Mouse (Mus musculus) cerebellum, adult 2 months (tissue): ENCODE measurements at regions not wholly inside any gene's neighbourhood (a gene's known extent, or its start where the extent isn't known, plus 50 kb on each side); places are given as distances from the start of the nearest gene placed in this dataset.

ENCODE experiments used
- CTCF ChIP-seq: fragments of 200-500 bp; IDR thresholded peaks from 2 replicates; pipeline ENCODE4 v1.5.1; 2011; ENCODE audit warnings: low read depth, mild to moderate bottlenecking, control low read depth, low read length, moderate library complexity, borderline replicate concordance; ENCODE audit not compliant: insufficient read depth
- POLR2A ChIP-seq: fragments of 200-500 bp; IDR thresholded peaks from 2 replicates; pipeline ENCODE4 v1.6.1; 2011; ENCODE audit warnings: low read length, control low read depth, borderline replicate concordance; ENCODE audit not compliant: insufficient read depth

DNA sequence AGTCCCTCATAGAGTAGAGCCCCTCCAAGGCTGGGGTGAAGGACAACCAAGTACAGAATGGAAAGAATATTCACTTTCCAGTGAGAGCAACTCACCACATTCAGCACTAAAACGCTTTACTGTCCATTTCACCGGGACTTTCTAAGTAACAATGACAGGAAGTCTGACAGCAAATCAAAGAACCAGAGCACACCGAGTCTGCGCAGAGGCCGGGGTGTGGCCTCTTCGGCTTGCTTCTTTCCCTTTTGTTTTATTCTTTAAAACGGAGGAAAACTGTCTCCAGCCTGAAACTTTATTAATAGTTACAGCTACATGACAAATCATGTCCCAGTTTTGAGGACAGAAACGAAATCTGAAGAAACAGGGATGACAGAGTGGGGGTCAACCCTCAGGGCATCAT lies 465.0 kb downstream of the Tns3 start:
- TF ChIP-seq CTCF (no peak), POLR2A (no peak)
